Mouse (Mus musculus) forelimb bud, embryonic 11.5 days (tissue): ENCODE data around the gene Pnmt.

Experiments
- DNase-seq: peaks from one replicate; pipeline ENCODE4 v3.0.0-alpha.2; 2012; ENCODE audit warnings: low read depth, low spot score

The Pnmt gene

DNA sequence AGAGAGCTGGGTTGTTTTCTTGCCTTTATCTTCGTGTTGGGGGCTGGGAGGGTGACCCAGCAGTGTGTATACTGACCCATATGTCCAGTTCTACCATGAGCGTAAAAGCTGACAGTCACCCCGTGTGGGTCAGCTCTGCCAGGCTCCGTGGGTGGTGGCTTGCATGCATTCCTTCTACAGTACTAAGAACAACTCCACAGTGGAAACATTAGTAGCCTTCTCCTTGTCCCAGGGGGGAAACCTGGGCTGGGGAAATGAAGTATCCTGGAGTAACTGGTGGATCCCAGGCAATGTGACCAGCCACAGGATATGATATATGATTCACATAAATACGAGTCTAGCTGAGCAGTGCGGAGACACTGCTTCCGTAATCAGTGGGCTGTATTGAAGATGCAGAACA, 27.5 kb downstream of the Pnmt start:
- no peak for DNase-seq

DNA sequence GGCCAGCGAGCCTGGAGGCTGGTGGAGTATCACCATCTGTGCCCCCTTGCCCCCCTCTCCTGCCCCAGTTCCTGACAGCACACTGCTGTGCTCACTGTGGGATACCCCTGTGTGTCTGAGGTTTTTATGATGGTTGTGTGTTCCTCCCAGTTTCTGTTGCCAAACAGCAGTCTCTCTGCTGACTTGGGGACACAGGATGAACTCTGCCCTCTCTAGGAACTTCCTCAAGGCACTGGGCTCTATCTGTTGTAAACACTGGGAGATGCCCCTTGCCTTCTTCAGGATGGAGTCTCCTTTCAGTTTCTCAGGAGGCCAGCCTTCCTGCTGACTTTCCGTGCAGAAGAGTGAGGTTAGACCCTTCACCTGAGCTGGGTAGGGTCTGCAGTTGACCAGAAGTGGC, 27.9 kb downstream of the Pnmt start:
- DNase-seq, result no peak

DNA sequence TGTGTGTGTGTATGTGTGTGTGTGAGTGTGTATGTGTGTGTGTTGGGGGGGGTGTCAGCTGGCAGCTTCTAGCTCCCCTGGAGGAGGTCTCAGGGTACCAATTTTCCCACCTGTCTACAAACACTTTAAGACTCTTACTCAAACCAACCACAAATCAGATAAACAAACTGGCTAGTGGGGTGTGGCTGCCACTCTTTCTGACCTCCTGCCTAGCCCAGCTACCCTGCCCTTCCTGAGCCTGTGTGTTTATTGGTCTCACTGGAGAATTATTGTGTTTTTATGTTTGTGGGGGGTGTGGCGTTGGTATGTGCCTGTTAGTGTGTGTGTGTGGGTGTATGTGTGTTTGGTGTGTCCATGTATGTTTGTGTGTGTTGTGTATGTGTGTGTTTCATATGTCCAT, 30.8 kb downstream of the Pnmt start:
- no peak for DNase-seq

DNA sequence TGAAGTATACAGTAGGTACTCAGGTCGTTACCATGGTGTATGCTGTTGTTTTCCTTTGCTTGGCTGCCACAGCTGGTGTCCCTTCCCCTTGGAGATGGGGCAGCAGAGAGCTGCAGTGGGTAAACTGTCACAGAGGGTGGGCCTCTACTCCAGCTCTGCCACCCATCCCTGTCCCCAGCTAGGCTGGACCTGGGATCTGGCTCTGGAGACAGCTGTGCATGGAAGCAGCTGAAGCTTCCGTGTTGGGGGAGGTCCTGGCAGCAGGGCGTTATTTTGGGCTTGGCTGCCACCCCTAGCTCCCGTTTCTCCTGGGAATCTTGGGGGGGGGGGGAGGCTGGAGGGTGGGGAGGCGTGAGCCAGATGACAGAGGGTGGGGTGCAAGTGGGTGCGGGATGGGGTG, 32.0 kb downstream of the Pnmt start:
- DNase-seq, result no peak

DNA sequence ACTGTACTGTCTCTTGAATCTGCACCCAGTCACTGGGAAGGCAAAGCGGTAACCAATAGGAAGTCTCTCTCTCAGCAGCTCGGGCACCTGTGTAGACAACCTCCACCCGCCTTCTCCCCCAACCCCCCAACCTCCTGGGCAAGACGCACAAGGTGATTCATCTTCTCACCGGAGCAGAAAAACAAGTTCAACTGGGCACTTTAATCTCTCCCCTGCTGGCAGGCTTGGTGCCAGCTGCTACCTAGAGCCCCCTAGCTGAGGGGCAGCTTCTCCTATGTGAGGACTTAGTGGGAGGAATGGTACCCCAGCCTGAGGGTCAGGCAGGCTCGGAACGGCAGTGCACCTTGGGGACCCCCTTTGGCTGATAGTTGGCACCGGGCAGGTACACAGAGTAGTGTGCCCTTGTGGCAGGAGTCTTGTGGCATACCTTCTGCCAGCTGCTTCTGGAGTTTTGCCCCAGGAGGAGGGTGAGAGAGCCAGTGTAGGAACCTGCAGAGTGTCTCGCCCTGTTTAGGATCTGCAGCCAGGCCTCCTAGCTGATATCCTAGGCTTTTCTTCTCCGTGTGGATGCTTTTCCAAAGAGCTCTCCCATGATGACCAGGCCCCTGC, 32.8 kb downstream of the Pnmt start:
- no peak for DNase-seq

DNA sequence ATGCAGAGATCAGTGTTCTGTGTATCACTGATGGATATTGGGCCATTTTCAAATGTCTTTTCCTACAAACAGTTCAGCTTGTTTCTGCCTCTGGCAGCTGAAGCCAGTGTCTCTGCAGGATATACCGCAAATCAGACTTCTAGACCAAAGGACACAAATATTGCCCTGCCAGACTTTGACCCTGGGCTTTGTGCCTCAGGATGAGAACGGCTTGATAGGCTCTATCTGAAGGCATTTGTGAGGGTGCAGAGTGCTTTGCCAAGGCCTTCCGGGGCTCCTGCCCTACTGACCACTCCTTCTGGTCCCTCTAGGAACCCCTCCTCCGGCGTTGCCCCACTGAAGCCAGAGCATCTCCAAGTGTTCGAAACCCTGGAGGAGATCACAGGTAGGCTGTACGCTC, 40.3 kb downstream of the Pnmt start:
- DNase-seq, result no peak

DNA sequence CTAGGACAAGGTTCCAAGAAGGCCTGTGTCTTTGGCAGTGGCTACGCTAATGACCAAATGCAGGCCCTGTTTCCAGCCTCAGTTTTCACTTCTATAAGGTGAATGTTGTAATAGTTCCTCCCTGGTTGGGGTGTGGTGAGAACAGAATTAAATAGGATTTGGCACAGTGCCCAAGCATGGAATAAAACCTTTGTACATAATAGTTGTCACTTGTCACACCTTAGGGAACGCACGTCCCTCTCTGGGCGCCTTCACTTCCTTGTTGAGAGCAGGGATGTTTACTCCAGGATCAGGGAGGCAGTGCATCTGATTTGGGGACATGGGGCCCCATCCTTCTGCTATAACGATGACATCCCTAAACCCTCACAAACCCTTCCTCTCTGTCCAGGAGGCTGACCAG, 42.2 kb downstream of the Pnmt start:
- no peak for DNase-seq

DNA sequence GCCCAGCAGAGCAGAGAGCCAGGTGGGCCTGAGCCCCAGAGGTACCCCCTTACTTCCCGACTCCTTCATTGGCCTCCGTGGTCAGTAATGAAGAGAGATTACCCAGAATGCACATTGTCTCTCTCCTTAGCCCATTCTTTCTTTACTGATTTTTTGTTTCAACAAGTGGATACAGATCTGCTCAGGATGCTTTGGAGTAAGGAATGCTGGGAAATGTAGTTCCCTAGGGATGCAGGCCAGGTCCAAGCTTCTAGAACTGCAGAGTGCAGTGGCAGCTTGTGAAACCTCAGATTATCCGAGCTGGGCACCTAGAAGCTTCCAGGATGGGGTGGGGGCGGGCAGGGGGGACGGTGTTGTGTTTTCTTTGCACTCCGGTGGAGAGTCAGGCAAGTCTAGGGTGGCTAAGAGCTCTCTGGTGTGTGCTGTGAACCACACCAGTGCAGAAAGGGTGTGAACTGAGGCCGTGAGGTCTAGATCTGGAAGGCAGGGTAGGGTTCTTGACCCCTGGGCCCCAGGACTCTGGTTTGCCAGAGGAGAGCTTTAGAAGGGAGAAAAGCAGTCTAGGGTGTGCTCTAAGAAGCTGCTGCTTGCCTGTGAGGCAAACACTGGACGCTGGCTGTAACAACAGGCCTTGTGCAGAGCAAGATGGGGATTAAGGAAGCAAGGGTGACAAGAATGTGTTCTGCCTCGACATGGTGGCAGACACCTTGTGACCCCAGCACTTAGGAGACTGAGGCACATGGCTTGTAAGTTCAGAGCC, 45.7 kb downstream of the Pnmt start:
- DNase-seq, result no peak

DNA sequence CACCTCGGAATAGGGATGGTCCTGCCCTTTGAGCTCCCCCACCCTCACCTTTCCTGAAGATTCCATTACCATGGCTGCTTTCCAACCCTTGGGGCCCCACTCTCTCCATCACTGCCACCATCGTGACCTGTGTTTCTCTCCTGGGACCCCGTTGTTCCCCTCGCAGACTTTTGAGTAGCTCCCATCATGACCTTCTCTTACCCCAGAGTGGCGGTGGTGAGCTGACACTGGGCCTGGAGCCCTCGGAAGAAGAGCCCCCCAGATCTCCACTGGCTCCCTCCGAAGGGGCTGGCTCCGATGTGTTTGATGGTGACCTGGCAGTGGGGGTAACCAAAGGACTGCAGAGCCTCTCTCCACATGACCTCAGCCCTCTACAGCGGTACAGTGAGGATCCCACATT, 49.5 kb downstream of the Pnmt start:
- DNase-seq, result no peak

DNA sequence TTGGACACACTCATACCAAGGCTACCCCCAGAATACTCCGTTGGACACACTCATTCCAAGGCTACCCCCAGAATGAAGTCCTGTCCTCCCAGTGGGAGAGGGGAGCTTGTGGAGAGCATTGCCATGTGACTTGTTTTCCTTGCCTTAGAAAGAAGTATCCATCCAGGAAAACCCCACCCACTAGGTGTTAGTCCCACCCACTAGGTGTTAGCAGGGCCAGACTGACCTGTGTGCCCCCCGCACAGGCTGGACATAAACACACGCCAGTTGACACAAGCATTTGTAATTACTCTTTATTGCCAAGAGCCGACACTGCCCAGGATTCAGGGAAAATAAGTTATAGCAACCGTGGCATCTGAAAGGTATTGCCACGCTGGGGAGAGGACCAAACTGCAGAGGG, 51.2 kb downstream of the Pnmt start:
- no peak for DNase-seq
